Mouse (Mus musculus) cerebellum, postnatal 4 days (tissue): ENCODE data around the gene Ddx25.

ENCODE experiments used
- DNase-seq, 2 experiments: peaks; one replicate each; pipeline ENCODE4 v3.0.0; 2022; ENCODE audit warnings: low spot score in 2 of 2, mixed read lengths in 1 of 2

Ddx25 gene

GRCm38 (mm10) chr9:35558257-35559008, at the start of gene Ddx25, which contains the start of gene Pus3:
Ddx25 (minus strand) TSS chr9:35558528.
Pus3 (plus strand) TSS chr9:35558595.
- DNase-seq = peak; percentile 54 to 82

- DNase-seq = no peak
Observed at GRCm38 (mm10) chr9:35607647-35608405, 49.5 kb upstream of the Ddx25 start.

- no peak for DNase-seq
Observed at GRCm38 (mm10) chr9:35592903-35593302, 34.6 kb upstream of the Ddx25 start.

GRCm38 (mm10) chr9:35587674-35588073, 29.3 kb upstream of the Ddx25 start:
- no peak for DNase-seq

- no peak for DNase-seq
Observed at GRCm38 (mm10) chr9:35574416-35574815, 16.1 kb upstream of the Ddx25 start.

- DNase-seq = no peak
Observed at GRCm38 (mm10) chr9:35570663-35571062, 12.3 kb upstream of the Ddx25 start.

- DNase-seq = peak; percentile 72 to 88
Observed at GRCm38 (mm10) chr9:35569571-35570534, 11.5 kb upstream of the Ddx25 start, which contains the start of the genes Pate2 and Hyls1. Pate2 (plus strand) TSS chr9:35570284. Hyls1 (minus strand) TSS chr9:35570398.

GRCm38 (mm10) chr9:35567995-35568394, 9.7 kb upstream of the Ddx25 start:
- no peak for DNase-seq

- no peak for DNase-seq
Observed at GRCm38 (mm10) chr9:35564536-35565240, 6.4 kb upstream of the Ddx25 start.

- DNase-seq = no peak
Observed at GRCm38 (mm10) chr9:35561583-35561982, 3.3 kb upstream of the Ddx25 start.

GRCm38 (mm10) chr9:35561076-35561475, 2.7 kb upstream of the Ddx25 start:
- no peak for DNase-seq

GRCm38 (mm10) chr9:35559009-35559890, 922 bp upstream of the Ddx25 start:
- peak; percentile 68 to 83 for DNase-seq

- DNase-seq = no peak
Observed at GRCm38 (mm10) chr9:35556494-35557102, 1.7 kb downstream of the Ddx25 start.

- no peak for DNase-seq
Observed at GRCm38 (mm10) chr9:35548455-35548854, 9.9 kb downstream of the Ddx25 start.

GRCm38 (mm10) chr9:35546745-35547144, 11.6 kb downstream of the Ddx25 start:
- no peak for DNase-seq

GRCm38 (mm10) chr9:35545704-35546103, 12.6 kb downstream of the Ddx25 start:
- DNase-seq = no peak

GRCm38 (mm10) chr9:35544666-35545065, 13.7 kb downstream of the Ddx25 start:
- DNase-seq = no peak

GRCm38 (mm10) chr9:35543099-35543860, 15.0 kb downstream of the Ddx25 start:
- DNase-seq = no peak

- DNase-seq = no peak
Observed at GRCm38 (mm10) chr9:35541941-35542340, 16.4 kb downstream of the Ddx25 start.
